Mouse (Mus musculus) liver, embryonic 14.5 days (tissue): ENCODE data around the gene Cic. TPM values are rescaled to one million over a fixed set of nuclear protein-coding genes. Genes with fewer than 3 reads are reported as not detected.
"Not testable (repeated sequence)": the region's sequence is repeated elsewhere in the genome, so short reads cannot be mapped to it uniquely, and the experiment has no call there.

Source experiments
- ATAC-seq: fragments of 200-750 bp; cut with Nextera tagmentation; 2 replicates; pipeline ENCODE4 v1.8.0; 2017; ENCODE audit warnings: moderate number of reproducible peaks, mild to moderate bottlenecking, moderate library complexity; ENCODE audit not compliant: insufficient read depth
- DNase-seq, 3 experiments: peaks; one replicate each; pipeline ENCODE4 v3.0.0-alpha.2; 2012 to 2013; ENCODE audit warnings: low read depth in 3 of 3, low spot score in 3 of 3
- H3K27ac ChIP-seq: fragments of 300-500 bp; sonication (generic); 2 replicates; pipeline ENCODE4 v1.5.1; 2014; ENCODE audit warnings: moderate library complexity, mild to moderate bottlenecking, control low read depth, inconsistent platforms
- H3K27me3 ChIP-seq: fragments of 300-500 bp; sonication (generic); 2 replicates; pipeline ENCODE4 v1.6.1; 2014; ENCODE audit warnings: mild to moderate bottlenecking, low read length, moderate library complexity; ENCODE audit not compliant: control insufficient read depth, insufficient read depth
- H3K36me3 ChIP-seq: fragments of 300-500 bp; sonication (generic); replicated peaks from 2 replicates; pipeline ENCODE4 v1.6.1; 2014; ENCODE audit warnings: low read depth; ENCODE audit not compliant: control insufficient read depth, insufficient read depth
- H3K4me1 ChIP-seq, 2 experiments: fragments of 200-500 bp in 1 of 2; fragments of 300-500 bp in 1 of 2; sonication (generic) in 1 of 2; replicated peaks; 2 replicates each; pipeline ENCODE4 v1.6.1; 2012 to 2014; ENCODE audit warnings: antibody characterized with exemption in 1 of 2, inconsistent platforms in 1 of 2, low read length in 1 of 2; ENCODE audit not compliant: control insufficient read depth in 2 of 2, insufficient read depth in 2 of 2
- H3K4me2 ChIP-seq: fragments of 300-500 bp; sonication (generic); 2 replicates; pipeline ENCODE4 v1.6.1; 2014; ENCODE audit warnings: low read depth, mild to moderate bottlenecking, control low read depth, moderate library complexity
- H3K4me3 ChIP-seq, 2 experiments: fragments of 200-500 bp in 1 of 2; fragments of 300-500 bp in 1 of 2; sonication (generic) in 1 of 2; 2 replicates each; pipeline ENCODE4 v1.5.1; 2012 to 2014; ENCODE audit warnings: low read depth in 2 of 2, low read length in 2 of 2, mild to moderate bottlenecking in 2 of 2, control low read depth in 1 of 2, inconsistent platforms in 1 of 2, moderate library complexity in 1 of 2; ENCODE audit not compliant: insufficient read depth in 1 of 2
- H3K9ac ChIP-seq: fragments of 300-500 bp; sonication (generic); replicated peaks from 2 replicates; pipeline ENCODE4 v1.6.1; 2014; ENCODE audit warnings: mild to moderate bottlenecking, control low read depth, moderate library complexity
- H3K9me3 ChIP-seq: fragments of 300-500 bp; sonication (generic); 2 replicates; pipeline ENCODE4 v1.6.1; 2016; ENCODE audit warnings: low read length, mixed read lengths; ENCODE audit not compliant: control insufficient read depth
- CTCF ChIP-seq: IDR thresholded peaks from 2 replicates; pipeline ENCODE4 v1.5.1; 2016; ENCODE audit warnings: antibody characterized with exemption, low read depth, control low read depth
- EP300 ChIP-seq: IDR thresholded peaks from 2 replicates; pipeline ENCODE4 v1.6.1; 2016; ENCODE audit warnings: antibody characterized with exemption, low read depth
- WGBS: fragments of 180-500 bp; shearing (Covaris S2); extraction: QIAGEN DNeasy Blood & Tissue Kit; methylation state at CpG from one replicate; pipeline ENCODE4 v1.1.7; 2014; ENCODE audit not compliant: insufficient replicate concordance; 5-methylcytosine and 5-hydroxymethylcytosine counted together
- polyA plus RNA-seq, 2 experiments: library from polyadenylated mRNA; depleted of rRNA in 1 of 2; stranded (reverse) in 1 of 2; unstranded in 1 of 2; fragments of >200 nt; fragmentation: Nextera tagmentation in 1 of 2; extraction: Ambion mirVana in 1 of 2; gene quantifications; 2 replicates each; pipeline versions ENCODE4 v1.2.1 to v1.2.3; 2012 to 2014

Cic gene
- polyA plus RNA-seq, 2 experiments: 9.7 to 14.8 TPM

DNA sequence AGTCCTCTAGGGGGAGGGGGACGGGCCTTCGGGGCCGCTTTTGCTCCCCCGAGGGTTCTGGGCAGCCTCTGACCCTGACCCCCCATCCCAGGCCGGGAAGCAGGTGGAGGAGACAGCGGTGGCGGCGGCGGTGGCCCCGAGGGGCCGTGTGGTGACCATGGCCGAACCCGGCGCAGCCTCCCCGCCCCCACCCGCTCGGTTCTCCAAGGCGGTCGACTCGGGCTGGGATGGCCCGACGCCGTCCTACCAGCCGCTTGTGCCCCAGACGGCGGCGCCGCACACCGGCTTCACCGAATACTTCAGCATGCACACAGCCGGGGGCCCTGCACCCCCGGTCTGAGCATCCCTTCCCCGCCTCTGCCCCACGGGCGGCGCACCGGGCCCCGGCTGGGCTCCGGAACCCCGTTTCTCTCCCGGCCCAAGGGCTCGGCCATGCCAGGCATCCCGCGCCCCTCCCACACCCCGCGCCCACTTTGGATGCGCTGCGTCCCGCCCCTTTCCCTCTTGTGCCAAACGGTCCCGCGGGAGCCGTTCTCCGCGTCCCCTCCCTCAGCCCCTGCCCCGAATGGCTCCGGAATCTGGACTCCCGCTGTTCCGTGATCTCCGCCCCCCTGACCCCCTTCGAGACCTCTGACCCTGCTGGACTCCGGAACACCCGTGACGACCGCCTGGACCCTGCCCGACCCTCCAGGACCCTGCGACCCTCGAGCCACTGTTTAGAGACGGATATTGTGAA is 48.0 kb downstream of the Cic start:
- Histone ChIP-seq H3K27ac (no peak overlapping the region), H3K9ac (no peak overlapping the region), H3K27me3 (peaks cover 57% of the 10 kb centered on the region), H3K4me3 (peak overlapping the region in 1 of 2 experiments; percentile 20; a peak in 1 of 4 replicates), H3K9me3 (no peaks in the 10 kb centered on the region), H3K4me1 (no peaks in the 10 kb centered on the region; a peak in 1 of 4 replicates), H3K4me2 (peak overlapping the region; percentile 92), H3K36me3 (no peaks in the 10 kb centered on the region)
- WGBS: 1% methylated on average over 67 of the region's 69 CpGs
- DNase-seq (no peak), ATAC-seq (no peak)
- TF ChIP-seq EP300 (no peak), CTCF (no peak)

DNA sequence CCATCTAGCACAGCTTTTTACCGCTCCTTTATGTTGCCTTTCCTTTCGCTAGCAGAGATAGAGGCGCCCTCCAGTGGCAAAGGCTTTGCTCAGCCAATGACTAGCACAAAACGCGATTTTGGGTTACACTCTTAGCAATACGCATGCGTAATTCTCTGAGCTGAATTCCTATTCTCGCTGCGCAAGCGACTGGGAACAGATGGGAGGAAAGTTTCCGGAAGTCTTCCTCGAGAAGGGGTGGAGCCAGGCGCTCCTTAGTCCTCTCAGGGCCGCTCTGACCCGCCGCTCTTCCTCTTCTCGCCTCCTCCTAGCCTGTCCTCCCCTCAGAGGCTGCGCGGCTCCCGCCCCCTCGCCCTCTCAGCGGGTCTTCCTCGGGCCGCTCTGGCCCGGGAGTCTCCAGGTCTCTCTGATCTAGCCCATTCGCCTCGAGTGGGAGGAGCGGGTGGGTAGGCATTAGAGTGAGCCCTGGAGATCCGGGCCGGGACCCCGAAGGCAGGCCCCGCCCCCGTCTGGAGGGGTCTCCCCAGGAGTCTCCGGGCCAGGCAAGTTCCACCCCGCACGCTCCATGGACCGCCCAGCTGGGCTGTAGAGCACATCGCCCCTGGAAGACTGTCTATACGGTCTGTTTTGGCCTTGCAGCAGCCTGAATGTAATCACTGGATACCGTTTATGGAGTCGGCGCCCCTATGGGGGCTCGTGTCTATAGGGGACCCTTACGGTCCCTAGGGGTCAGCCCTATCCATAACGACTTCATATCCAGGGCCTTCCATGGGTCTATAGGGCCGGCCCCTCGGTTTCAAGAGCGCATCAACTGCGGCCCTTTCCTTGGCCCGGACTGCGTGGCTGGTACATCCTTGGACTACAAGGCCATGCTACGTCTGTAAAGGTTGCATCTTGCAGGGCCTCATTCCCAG is 49.3 kb downstream of the Cic start, which contains the start of gene Megf8:
Gene Megf8 (plus strand): TSS at position 633 of the 914 bp plus-strand sequence.
- Histone ChIP-seq H3K4me1 (no peaks in the 10 kb centered on the region; a peak in 1 of 4 replicates), H3K4me2 (peak within 1 kb of the TSS; percentile 92), H3K4me3 (peak within 1 kb of the TSS; percentile 56 to 65), H3K9ac (peak within 1 kb of the TSS; percentile 69), H3K27ac (no peak within 1 kb of the TSS), H3K27me3 (peaks cover 48% of the 10 kb centered on the region), H3K9me3 (no peaks in the 10 kb centered on the region), H3K36me3 (no peaks in the 10 kb centered on the region)
- WGBS: 1% methylated on average over 52 of the region's 52 CpGs
- peak; percentile 92 for ATAC-seq
- no peak for TF ChIP-seq EP300
- TF ChIP-seq CTCF: peak; percentile 89
- DNase-seq: peak; percentile 87 to 89 (median 87)

DNA sequence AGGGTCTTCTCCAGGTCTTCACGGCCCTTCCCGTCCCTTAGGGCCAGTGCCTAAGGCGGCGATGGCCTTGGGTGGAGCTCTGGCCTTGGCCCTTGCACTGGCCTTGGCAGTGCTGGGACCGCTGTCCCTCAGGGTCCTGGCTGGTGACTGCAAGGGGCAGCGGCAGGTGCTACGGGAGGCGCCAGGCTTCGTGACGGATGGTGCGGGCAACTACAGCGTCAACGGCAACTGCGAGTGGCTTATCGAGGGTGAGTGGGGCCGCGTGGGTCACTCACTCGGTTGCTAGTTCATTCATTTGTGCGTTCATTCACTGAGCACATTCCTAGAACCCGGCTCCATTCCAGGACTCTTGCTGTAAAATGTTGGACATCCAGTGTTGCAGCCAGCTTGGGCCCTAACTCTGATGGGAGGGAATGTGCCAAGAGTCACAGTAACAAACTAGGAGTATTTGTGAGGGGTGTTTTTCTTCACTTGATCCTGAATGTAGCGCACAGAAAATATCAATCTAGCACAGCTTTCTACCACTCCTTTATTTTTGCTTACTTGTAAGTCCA is 50.0 kb downstream of the Cic start:
- 26% methylated on average over 21 of the region's 21 CpGs for WGBS
- no peak for TF ChIP-seq EP300
- no peak for TF ChIP-seq CTCF
- no peaks in the 10 kb centered on the region for H3K9me3 ChIP-seq
- no peaks in the 10 kb centered on the region for H3K36me3 ChIP-seq
- H3K27me3 ChIP-seq: peaks cover 43% of the 10 kb centered on the region
- no peak overlapping the region for H3K27ac ChIP-seq
- H3K4me3 ChIP-seq: peak overlapping the region; percentile 56 to 65
- no peaks in the 10 kb centered on the region; a peak in 1 of 4 replicates for H3K4me1 ChIP-seq
- no peak for DNase-seq
- H3K9ac ChIP-seq: no peak overlapping the region; the same call in 1 of the 2 replicates
- no peak for ATAC-seq
- H3K4me2 ChIP-seq: peak overlapping the region; percentile 92

DNA sequence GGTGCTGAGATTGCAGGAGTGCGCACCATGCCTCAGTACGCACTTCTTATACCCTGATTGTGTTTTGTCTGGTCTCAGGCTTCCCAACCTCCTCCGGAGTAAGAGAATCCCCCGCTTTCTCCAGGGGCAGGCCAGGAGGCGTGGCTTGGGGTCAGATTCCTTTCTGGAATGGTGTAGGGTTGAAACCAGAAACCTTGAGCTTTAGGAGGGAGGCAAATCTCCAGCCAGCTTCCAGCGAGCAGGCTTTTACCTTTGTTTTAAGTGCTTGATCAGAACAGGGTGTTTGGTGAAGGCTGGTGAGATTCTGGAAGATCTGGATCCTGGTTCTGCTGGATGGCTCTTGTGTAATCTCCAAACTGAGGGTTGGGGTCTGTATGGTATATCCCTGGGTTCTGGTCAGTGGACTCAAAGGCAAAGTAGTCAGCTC is 54.6 kb downstream of the Cic start:
- Histone ChIP-seq H3K9ac (no peak overlapping the region), H3K4me2 (no peak overlapping the region), H3K4me3 (no peak overlapping the region), H3K27me3 (no peaks in the 10 kb centered on the region; the same call in 1 of the 2 replicates), H3K36me3 (no peaks in the 10 kb centered on the region), H3K27ac (no peak overlapping the region), H3K4me1 (no peaks in the 10 kb centered on the region), H3K9me3 (no peaks in the 10 kb centered on the region)
- ATAC-seq: no peak
- TF ChIP-seq EP300: no peak
- TF ChIP-seq CTCF: no peak
- 52% methylated on average over 6 of the region's 6 CpGs for WGBS
- DNase-seq: no peak

DNA sequence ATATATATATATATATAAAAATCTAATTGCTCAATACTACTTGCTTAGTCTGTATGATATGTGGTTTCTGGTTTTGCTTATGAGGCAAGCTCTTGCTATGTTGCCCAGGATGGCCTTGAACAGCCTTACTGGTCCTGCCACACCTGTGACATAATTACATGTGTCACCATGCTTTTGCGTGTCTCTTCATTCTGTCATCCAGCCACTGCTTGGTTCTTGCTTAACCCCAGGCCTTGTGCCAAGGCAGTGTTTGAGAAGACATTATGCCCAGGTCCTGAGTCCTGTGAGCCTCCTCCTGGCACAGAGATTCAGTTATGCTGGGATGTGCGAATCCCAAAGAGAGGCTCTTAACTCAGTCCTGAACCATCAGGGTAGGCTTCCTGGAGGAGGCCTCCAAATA is 55.7 kb downstream of the Cic start:
- TF ChIP-seq EP300: no peak
- TF ChIP-seq CTCF: no peak
- no peak for ATAC-seq
- Histone ChIP-seq H3K4me3 (no peak overlapping the region), H3K36me3 (no peaks in the 10 kb centered on the region), H3K9me3 (no peaks in the 10 kb centered on the region), H3K9ac (no peak overlapping the region), H3K4me1 (no peaks in the 10 kb centered on the region), H3K27ac (no peak overlapping the region), H3K4me2 (no peak overlapping the region), H3K27me3 (no peaks in the 10 kb centered on the region)
- 74% methylated on average over 2 of the region's 2 CpGs for WGBS
- no peak for DNase-seq

DNA sequence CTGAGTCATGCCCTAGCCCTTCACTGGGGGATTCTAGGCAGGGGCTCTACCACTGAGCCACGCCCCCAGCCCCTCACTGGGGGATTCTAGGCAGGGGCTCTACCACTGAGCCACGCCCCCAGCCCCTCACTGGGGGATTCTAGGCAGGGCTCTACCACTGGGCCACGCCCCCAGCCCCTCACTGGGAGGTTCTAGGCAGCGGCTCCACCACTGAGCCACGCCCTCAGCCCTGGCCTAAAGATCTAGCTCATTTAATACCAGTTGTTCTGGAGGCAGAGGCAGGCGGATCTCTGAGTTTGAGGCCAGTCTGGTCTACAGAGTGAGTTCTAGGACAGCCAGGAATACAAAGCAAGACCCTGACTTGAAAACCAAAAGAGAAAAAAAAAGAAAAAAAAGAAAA is 57.9 kb downstream of the Cic start:
- H3K9ac ChIP-seq, H3K4me2 ChIP-seq, DNase-seq, H3K36me3 ChIP-seq, H3K27me3 ChIP-seq, H3K4me3 ChIP-seq, H3K4me1 ChIP-seq, H3K9me3 ChIP-seq, H3K27ac ChIP-seq, ATAC-seq: not testable (repeated sequence)
- 45% methylated on average over 6 of the region's 6 CpGs for WGBS
